Mouse (Mus musculus) midbrain, embryonic 13.5 days (tissue): ENCODE data around the gene Olig2. TPM values are rescaled to one million over a fixed set of nuclear protein-coding genes. Genes with fewer than 3 reads are reported as not detected.
A peak's percentile ranks its signal among the peaks of the same experiment; 100 is the strongest.
"Not testable (repeated sequence)": the region's sequence is repeated elsewhere in the genome, so short reads cannot be mapped to it uniquely, and the experiment has no call there.

Experiments
- ATAC-seq: fragments of 200-750 bp; cut with Nextera tagmentation; 2 replicates; pipeline ENCODE4 v1.8.0; 2017; ENCODE audit warnings: mild to moderate bottlenecking, moderate TSS enrichment, moderate library complexity
- H3K27ac ChIP-seq: fragments of 300-500 bp; sonication (generic); 2 replicates; pipeline ENCODE4 v1.5.1; 2015; ENCODE audit warnings: inconsistent platforms, mild to moderate bottlenecking, moderate library complexity
- H3K27me3 ChIP-seq: fragments of 300-500 bp; sonication (generic); 2 replicates; pipeline ENCODE4 v1.6.1; 2015; ENCODE audit warnings: mild to moderate bottlenecking, inconsistent platforms
- H3K36me3 ChIP-seq: fragments of 300-500 bp; sonication (generic); 2 replicates; pipeline ENCODE4 v1.6.1; 2015; ENCODE audit warnings: mild to moderate bottlenecking, inconsistent platforms
- H3K4me1 ChIP-seq: fragments of 300-500 bp; sonication (generic); replicated peaks from 2 replicates; pipeline ENCODE4 v1.6.1; 2015; ENCODE audit warnings: inconsistent platforms
- H3K4me2 ChIP-seq: fragments of 300-500 bp; sonication (generic); replicated peaks from 2 replicates; pipeline ENCODE4 v1.6.1; 2015; ENCODE audit warnings: moderate library complexity, mild to moderate bottlenecking, inconsistent platforms
- H3K4me3 ChIP-seq: fragments of 300-500 bp; sonication (generic); replicated peaks from 2 replicates; pipeline ENCODE4 v1.5.1; 2015; ENCODE audit warnings: mild to moderate bottlenecking, inconsistent platforms
- H3K9ac ChIP-seq: fragments of 300-500 bp; sonication (generic); replicated peaks from 2 replicates; pipeline ENCODE4 v1.6.1; 2015; ENCODE audit warnings: mild to moderate bottlenecking, inconsistent platforms
- H3K9me3 ChIP-seq: fragments of 300-500 bp; sonication (generic); 2 replicates; pipeline ENCODE4 v1.6.1; 2016; ENCODE audit warnings: mild to moderate bottlenecking, inconsistent platforms
- WGBS: fragments of 180-500 bp; shearing (Covaris S2); methylation state at CpG from one replicate; pipeline ENCODE4 v1.1.7; 2015; 5-methylcytosine and 5-hydroxymethylcytosine counted together
- polyA plus RNA-seq: library from polyadenylated mRNA; unstranded; fragments of >200 nt; fragmentation: Nextera tagmentation; extraction: Ambion mirVana; gene quantifications from 2 replicates; pipeline ENCODE4 v1.2.1, GENCODE M21; 2015

The Olig2 gene
- polyA plus RNA-seq, 1 experiment from 2014 or later, result 2.8 TPM

GRCm38 (mm10) chr16:91228238-91229071 lies 3.2 kb downstream of the Olig2 start:
- ATAC-seq, result no peak
- Histone ChIP-seq H3K36me3 (no peaks in the 10 kb centered on the region), H3K27ac (no peak overlapping the region), H3K9me3 (no peaks in the 10 kb centered on the region), H3K27me3 (peaks cover 100% of the 10 kb centered on the region), H3K9ac (no peak overlapping the region), H3K4me2 (peak overlapping the region; percentile 49), H3K4me3 (peak overlapping the region; percentile 34), H3K4me1 (peaks cover 65% of the 10 kb centered on the region)
- 1% methylated on average over 30 of the region's 30 CpGs for WGBS

- Histone ChIP-seq H3K9ac (no peak overlapping the region), H3K9me3 (no peaks in the 10 kb centered on the region), H3K27me3 (peaks cover 100% of the 10 kb centered on the region), H3K27ac (no peak overlapping the region), H3K4me2 (peak overlapping the region; percentile 49), H3K4me3 (peak overlapping the region; percentile 34), H3K36me3 (no peaks in the 10 kb centered on the region), H3K4me1 (peaks cover 61% of the 10 kb centered on the region)
- no peak for ATAC-seq
- WGBS, result under 1% methylated on average over 10 of the region's 10 CpGs
Observed at GRCm38 (mm10) chr16:91229072-91229348, 3.8 kb downstream of the Olig2 start.

DNA sequence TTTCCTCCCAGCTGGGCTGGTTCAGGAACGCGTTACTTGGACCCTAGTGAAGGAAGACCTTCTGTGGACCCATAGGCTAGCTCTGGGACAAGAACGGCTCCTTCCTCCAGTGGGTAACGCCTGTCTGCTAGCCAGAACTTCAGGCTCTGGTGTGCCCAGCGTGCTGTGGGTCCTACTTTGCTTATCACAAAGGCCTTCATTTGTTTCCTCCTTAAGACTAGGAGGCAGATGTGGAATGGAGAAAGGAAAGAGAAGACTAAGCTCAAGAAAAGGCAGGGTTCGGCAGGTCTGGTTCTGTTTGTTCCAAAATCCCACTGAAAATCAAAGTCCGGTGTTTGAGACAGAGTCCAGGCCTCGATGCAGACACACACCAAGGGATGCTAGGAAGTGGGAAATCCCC lies 4.4 kb downstream of the Olig2 start:
- Histone ChIP-seq H3K27me3 (peaks cover 100% of the 10 kb centered on the region), H3K27ac (no peak overlapping the region), H3K9me3 (no peaks in the 10 kb centered on the region), H3K4me1 (peaks cover 58% of the 10 kb centered on the region), H3K4me2 (peak overlapping the region; percentile 49; the same call in 1 of the 2 replicates), H3K4me3 (no peak overlapping the region), H3K36me3 (no peaks in the 10 kb centered on the region), H3K9ac (no peak overlapping the region)
- WGBS, result 12% methylated on average over 8 of the region's 8 CpGs
- ATAC-seq, result no peak

GRCm38 (mm10) chr16:91231781-91232469 lies 6.7 kb downstream of the Olig2 start:
- H3K9me3 ChIP-seq, result no peaks in the 10 kb centered on the region
- H3K27ac ChIP-seq, result no peak overlapping the region
- peaks cover 35% of the 10 kb centered on the region for H3K4me1 ChIP-seq
- peak overlapping the region; percentile 23 for H3K4me2 ChIP-seq
- WGBS, result 4% methylated on average over 26 of the region's 26 CpGs
- peaks cover 100% of the 10 kb centered on the region for H3K27me3 ChIP-seq
- peak; percentile 37; the same call in 1 of the 2 replicates for ATAC-seq
- no peak overlapping the region for H3K9ac ChIP-seq
- peak overlapping the region; percentile 8; the same call in 1 of the 2 replicates for H3K4me3 ChIP-seq
- H3K36me3 ChIP-seq, result no peaks in the 10 kb centered on the region

DNA sequence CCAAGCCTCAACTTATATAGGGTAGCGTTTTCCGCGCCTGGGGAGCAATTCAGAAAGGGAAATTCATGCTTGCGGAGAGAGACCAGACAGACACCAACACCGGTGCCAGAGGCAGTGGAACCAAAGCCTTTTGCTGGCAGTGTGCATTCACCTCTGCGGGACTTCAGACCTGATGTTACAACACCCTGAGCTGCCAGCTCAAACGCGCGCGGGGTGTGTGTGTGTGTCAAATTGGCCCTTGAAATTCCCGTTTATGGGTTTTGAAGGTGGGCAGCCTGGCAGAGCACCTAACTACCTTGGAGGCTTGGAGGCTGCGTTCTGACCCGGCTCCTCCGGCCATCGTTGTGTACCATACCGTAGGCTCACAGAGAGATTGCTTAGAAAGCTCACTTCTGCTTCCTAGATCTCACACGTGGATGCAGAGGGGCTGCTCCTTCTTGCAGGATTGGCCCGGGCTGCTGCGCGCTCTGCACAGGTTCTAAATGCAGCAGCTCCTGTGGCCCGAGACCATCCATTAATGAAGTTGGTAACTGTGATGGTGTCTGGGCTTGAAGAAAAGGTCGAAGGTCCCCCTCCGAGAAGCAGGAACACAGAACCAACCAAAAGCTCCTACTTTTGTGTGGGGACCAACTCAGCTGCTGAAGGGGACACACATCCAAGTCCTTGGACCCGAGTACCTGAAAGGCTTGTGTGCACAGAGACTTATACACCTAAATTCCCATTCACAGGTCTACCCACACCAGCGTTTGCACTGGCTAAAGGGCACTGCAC lies 7.4 kb downstream of the Olig2 start:
- no peak for ATAC-seq
- Histone ChIP-seq H3K9ac (no peak overlapping the region), H3K4me3 (peak overlapping the region; percentile 8; the same call in 1 of the 2 replicates), H3K27ac (no peak overlapping the region), H3K36me3 (no peaks in the 10 kb centered on the region), H3K4me2 (peak overlapping the region; percentile 23), H3K27me3 (peaks cover 100% of the 10 kb centered on the region), H3K4me1 (peaks cover 29% of the 10 kb centered on the region), H3K9me3 (no peaks in the 10 kb centered on the region)
- 2% methylated on average over 25 of the region's 25 CpGs for WGBS

DNA sequence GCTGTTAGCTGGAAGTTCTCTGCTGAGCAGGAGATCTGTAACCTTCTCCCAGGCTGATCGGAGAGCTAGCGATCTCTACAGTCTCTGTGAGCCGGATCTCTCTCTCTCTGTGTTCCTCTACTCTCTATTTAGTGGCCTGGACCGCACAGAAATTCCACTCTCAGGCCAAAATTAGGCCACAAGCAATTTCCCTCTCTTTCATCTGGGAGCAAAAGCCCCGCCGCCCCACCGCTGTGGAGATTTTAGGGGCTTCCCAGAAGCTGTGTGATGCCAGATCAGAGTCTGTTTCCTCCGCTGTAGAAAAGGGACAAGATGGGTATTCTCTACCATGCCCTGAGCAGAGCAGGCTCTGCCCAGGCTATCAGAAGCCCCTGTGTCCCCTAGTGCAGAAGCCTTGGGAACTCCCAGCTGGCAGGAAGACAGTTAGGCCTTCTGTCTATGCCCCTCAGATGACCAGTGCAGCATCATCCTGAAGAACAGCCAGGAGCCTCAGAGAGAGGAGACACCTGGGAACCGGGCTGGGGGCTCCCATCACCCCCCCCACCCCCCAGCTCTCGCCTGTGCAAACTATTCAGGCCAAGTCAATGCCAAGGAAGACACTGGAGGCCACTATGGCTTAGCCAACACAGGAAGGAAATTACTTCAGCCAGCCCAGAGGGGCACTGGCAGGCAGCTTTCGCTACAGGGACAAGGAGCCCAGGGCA lies 8.1 kb downstream of the Olig2 start:
- no peak for ATAC-seq
- 11% methylated on average over 11 of the region's 11 CpGs for WGBS

GRCm38 (mm10) chr16:91239024-91239423 lies 13.8 kb downstream of the Olig2 start:
- no peak overlapping the region for H3K9ac ChIP-seq
- no peak overlapping the region for H3K27ac ChIP-seq
- ATAC-seq, result no peak
- H3K4me2 ChIP-seq, result no peak overlapping the region
- no peaks in the 10 kb centered on the region for H3K36me3 ChIP-seq
- no peaks in the 10 kb centered on the region for H3K9me3 ChIP-seq
- 76% methylated on average over 4 of the region's 4 CpGs for WGBS
- peaks cover 91% of the 10 kb centered on the region for H3K27me3 ChIP-seq
- H3K4me1 ChIP-seq, result no peaks in the 10 kb centered on the region
- H3K4me3 ChIP-seq, result no peak overlapping the region

More for the DNA sequence above, 8.1 kb downstream of the Olig2 start:
- no peaks in the 10 kb centered on the region for H3K9me3 ChIP-seq
- H3K4me2 ChIP-seq, result no peak overlapping the region
- no peak overlapping the region for H3K9ac ChIP-seq
- H3K36me3 ChIP-seq, result no peaks in the 10 kb centered on the region
- H3K4me3 ChIP-seq, result no peak overlapping the region
- H3K27ac ChIP-seq, result no peak overlapping the region
- peaks cover 26% of the 10 kb centered on the region for H3K4me1 ChIP-seq
- peaks cover 100% of the 10 kb centered on the region for H3K27me3 ChIP-seq

- Histone ChIP-seq H3K27me3 (peaks cover 46% of the 10 kb centered on the region), H3K4me3 (no peak overlapping the region), H3K4me1 (peaks cover 9% of the 10 kb centered on the region), H3K27ac (no peak overlapping the region), H3K36me3 (no peaks in the 10 kb centered on the region), H3K4me2 (no peak overlapping the region), H3K9me3 (no peaks in the 10 kb centered on the region), H3K9ac (no peak overlapping the region)
- peak; percentile 89 for ATAC-seq
- 24% methylated on average over 9 of the region's 9 CpGs for WGBS
Observed at GRCm38 (mm10) chr16:91246292-91246691, 21.0 kb downstream of the Olig2 start.

DNA sequence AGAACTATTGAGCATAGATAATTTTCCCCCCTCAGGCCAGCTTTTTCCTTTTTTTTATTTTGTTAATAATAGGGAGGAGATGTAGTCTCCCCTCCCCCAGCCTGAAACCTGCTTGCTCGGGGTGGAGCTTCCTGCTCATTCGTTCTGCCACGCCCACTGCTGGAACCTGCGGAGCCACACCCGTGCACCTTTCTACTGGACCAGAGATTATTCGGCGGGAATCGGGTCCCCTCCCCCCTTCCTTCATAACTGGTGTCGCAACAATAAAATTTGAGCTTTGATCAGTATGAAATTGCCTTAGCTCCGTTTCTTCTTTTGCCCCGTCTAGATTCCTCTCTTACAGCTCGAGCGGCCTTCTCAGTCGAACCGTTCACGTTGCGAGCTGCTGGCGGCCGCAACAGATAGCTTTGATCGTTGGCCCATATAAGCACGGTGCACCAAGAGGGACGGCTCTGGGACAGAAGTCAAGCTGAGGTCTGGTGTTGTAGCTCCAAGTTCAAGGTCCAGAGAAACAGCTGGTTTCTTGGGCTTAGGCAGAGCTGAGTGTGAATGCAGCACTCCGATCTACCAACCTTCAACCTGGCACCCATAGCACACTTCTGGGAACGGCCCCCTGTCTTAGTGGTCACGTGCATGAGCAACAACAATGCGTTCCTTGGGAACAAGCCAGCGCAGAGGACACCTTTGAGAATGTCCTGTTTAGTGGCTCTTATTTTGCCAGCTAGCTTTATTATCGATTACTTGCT lies 30.3 kb downstream of the Olig2 start:
- not testable (repeated sequence) for ATAC-seq, H3K9ac ChIP-seq, H3K4me1 ChIP-seq, H3K4me2 ChIP-seq, H3K9me3 ChIP-seq, H3K27ac ChIP-seq, H3K4me3 ChIP-seq, H3K36me3 ChIP-seq
- H3K27me3 ChIP-seq, result peaks cover 49% of the 10 kb centered on the region
- 7% methylated on average over 20 of the region's 28 CpGs for WGBS

- ATAC-seq, result no peak
- H3K4me2 ChIP-seq, result no peak overlapping the region
- H3K27me3 ChIP-seq, result peaks cover 72% of the 10 kb centered on the region
Observed at GRCm38 (mm10) chr16:91258956-91259355, 33.7 kb downstream of the Olig2 start.

GRCm38 (mm10) chr16:91260861-91261260 lies 35.6 kb downstream of the Olig2 start:
- Histone ChIP-seq H3K9ac (no peak overlapping the region), H3K4me2 (no peak overlapping the region), H3K4me3 (no peak overlapping the region), H3K4me1 (peaks cover 7% of the 10 kb centered on the region; the same call in 1 of the 2 replicates), H3K9me3 (no peaks in the 10 kb centered on the region), H3K36me3 (no peaks in the 10 kb centered on the region), H3K27me3 (peaks cover 87% of the 10 kb centered on the region), H3K27ac (no peak overlapping the region)
- 89% methylated on average over 3 of the region's 3 CpGs for WGBS
- ATAC-seq, result no peak

More at GRCm38 (mm10) chr16:91258956-91259355, 33.7 kb downstream of the Olig2 start:
- H3K4me1 ChIP-seq, result peaks cover 7% of the 10 kb centered on the region; the same call in 1 of the 2 replicates
- H3K9ac ChIP-seq, result no peak overlapping the region
- H3K4me3 ChIP-seq, result no peak overlapping the region
- WGBS, result 79% methylated on average over 3 of the region's 3 CpGs
- no peak overlapping the region for H3K27ac ChIP-seq
- no peaks in the 10 kb centered on the region for H3K9me3 ChIP-seq
- H3K36me3 ChIP-seq, result no peaks in the 10 kb centered on the region
